Mouse (Mus musculus) midbrain, postnatal 0 days (tissue): ENCODE measurements at regions not wholly inside any gene's neighbourhood (a gene's known extent, or its start where the extent isn't known, plus 50 kb on each side); places are given as distances from the start of the nearest gene placed in this dataset.

ENCODE experiments used
- ATAC-seq: fragments of 200-750 bp; cut with Nextera tagmentation; 2 replicates; pipeline ENCODE4 v1.8.0; 2017; ENCODE audit warnings: moderate number of reproducible peaks, mild to moderate bottlenecking, moderate TSS enrichment, moderate library complexity; ENCODE audit not compliant: low FRiP score
- DNase-seq: peaks from one replicate; pipeline ENCODE4 v3.0.0-alpha.2; 2015; ENCODE audit warnings: low spot score
- H3K27ac ChIP-seq: fragments of 300-500 bp; sonication (generic); 2 replicates; pipeline ENCODE4 v1.5.1; 2014; ENCODE audit warnings: low read depth, mild to moderate bottlenecking, low read length, mixed read lengths
- H3K27me3 ChIP-seq: fragments of 300-500 bp; sonication (generic); 2 replicates; pipeline ENCODE4 v1.6.1; 2014; ENCODE audit warnings: low read length, control low read depth, mixed read lengths; ENCODE audit not compliant: insufficient read depth
- H3K36me3 ChIP-seq: fragments of 300-500 bp; sonication (generic); 2 replicates; pipeline ENCODE4 v1.6.1; 2014; ENCODE audit warnings: low read length, control low read depth, mixed read lengths; ENCODE audit not compliant: insufficient read depth
- H3K4me1 ChIP-seq: fragments of 300-500 bp; sonication (generic); 2 replicates; pipeline ENCODE4 v1.6.1; 2014; ENCODE audit warnings: mild to moderate bottlenecking, control low read depth, antibody characterized with exemption, low read length, mixed read lengths; ENCODE audit not compliant: insufficient read depth
- H3K4me2 ChIP-seq: fragments of 300-500 bp; sonication (generic); 2 replicates; pipeline ENCODE4 v1.6.1; 2014; ENCODE audit warnings: low read depth, mild to moderate bottlenecking, low read length, mixed read lengths; ENCODE audit not compliant: poor library complexity, severe bottlenecking
- H3K4me3 ChIP-seq: fragments of 300-500 bp; sonication (generic); 2 replicates; pipeline ENCODE4 v1.5.1; 2014; ENCODE audit warnings: low read depth, mild to moderate bottlenecking, low read length, moderate library complexity
- H3K9ac ChIP-seq: fragments of 300-500 bp; sonication (generic); replicated peaks from 2 replicates; pipeline ENCODE4 v1.6.1; 2014; ENCODE audit warnings: mild to moderate bottlenecking, low read length, moderate library complexity, mixed read lengths; ENCODE audit not compliant: poor library complexity, severe bottlenecking
- H3K9me3 ChIP-seq: fragments of 300-500 bp; sonication (generic); 2 replicates; pipeline ENCODE4 v1.6.1; 2016; ENCODE audit warnings: low read length, control low read depth
- CTCF ChIP-seq: IDR thresholded peaks from 2 replicates; pipeline ENCODE4 v1.5.1; 2016; ENCODE audit warnings: antibody characterized with exemption, mild to moderate bottlenecking
- WGBS: fragments of 180-500 bp; shearing (Covaris S2); extraction: QIAGEN DNeasy Blood & Tissue Kit; methylation state at CpG from one replicate; pipeline ENCODE4 v1.1.7; 2014; 5-methylcytosine and 5-hydroxymethylcytosine counted together

GRCm38 (mm10) chr1:91742914-91743313 lies 58.3 kb upstream of the Twist2 start:
- H3K4me3 ChIP-seq = no peak overlapping the region
- no peak for ATAC-seq

GRCm38 (mm10) chr1:91744076-91744475 lies 57.2 kb upstream of the Twist2 start:
- H3K27me3 ChIP-seq = no peaks in the 10 kb centered on the region
- H3K4me3 ChIP-seq = no peak overlapping the region
- H3K9me3 ChIP-seq = no peaks in the 10 kb centered on the region
- H3K27ac ChIP-seq = no peak overlapping the region
- no peaks in the 10 kb centered on the region for H3K4me1 ChIP-seq
- WGBS = 92% methylated on average over 3 of the region's 3 CpGs
- H3K4me2 ChIP-seq = no peak overlapping the region
- ATAC-seq (no peak), DNase-seq (no peak)
- no peaks in the 10 kb centered on the region for H3K36me3 ChIP-seq
- no peak overlapping the region for H3K9ac ChIP-seq
- TF ChIP-seq CTCF = no peak

More at GRCm38 (mm10) chr1:91742914-91743313, 58.3 kb upstream of the Twist2 start:
- H3K9ac ChIP-seq = no peak overlapping the region
- DNase-seq = no peak
- H3K4me1 ChIP-seq = no peaks in the 10 kb centered on the region
- H3K27ac ChIP-seq = no peak overlapping the region
- 71% methylated on average over 3 of the region's 3 CpGs for WGBS
- H3K36me3 ChIP-seq = no peaks in the 10 kb centered on the region
- H3K9me3 ChIP-seq = no peaks in the 10 kb centered on the region
- H3K27me3 ChIP-seq = no peaks in the 10 kb centered on the region
- TF ChIP-seq CTCF = no peak
- no peak overlapping the region for H3K4me2 ChIP-seq

- Histone ChIP-seq H3K9me3 (no peaks in the 10 kb centered on the region), H3K9ac (no peak overlapping the region), H3K4me3 (no peak overlapping the region), H3K4me1 (no peaks in the 10 kb centered on the region), H3K27me3 (no peaks in the 10 kb centered on the region), H3K4me2 (no peak overlapping the region), H3K27ac (no peak overlapping the region), H3K36me3 (no peaks in the 10 kb centered on the region)
- ATAC-seq (no peak), DNase-seq (no peak)
- TF ChIP-seq CTCF = no peak
- 88% methylated on average over 5 of the region's 5 CpGs for WGBS
Measured at GRCm38 (mm10) chr1:91744701-91745100, 56.6 kb upstream of the Twist2 start.

- TF ChIP-seq CTCF = no peak
- no peaks in the 10 kb centered on the region for H3K36me3 ChIP-seq
- no peaks in the 10 kb centered on the region for H3K27me3 ChIP-seq
- H3K4me2 ChIP-seq = peak overlapping the region; percentile 3; the same call in 1 of the 2 replicates
- ATAC-seq = no peak
- no peak overlapping the region for H3K4me3 ChIP-seq
- peak; percentile 36 for DNase-seq
- H3K9ac ChIP-seq = no peak overlapping the region
- WGBS = 16% methylated on average over 11 of the region's 11 CpGs
- H3K4me1 ChIP-seq = no peaks in the 10 kb centered on the region
- H3K9me3 ChIP-seq = no peaks in the 10 kb centered on the region
- no peak overlapping the region for H3K27ac ChIP-seq
Measured at GRCm38 (mm10) chr1:91747583-91747982, 53.7 kb upstream of the Twist2 start.
